Mouse (Mus musculus): ENCODE results near the gene Nxnl1.

Gene Nxnl1

GRCm38 (mm10) chr8:71566501-71566900, at the start of gene Nxnl1:
Gene Nxnl1 (minus strand): TSS chr8:71566601.
- no peak for DNase-seq (ENCODE audit: low spot score)

- no peak for DNase-seq (ENCODE audit: low spot score)
Measured at GRCm38 (mm10) chr8:71613418-71613817, 47.0 kb upstream of the Nxnl1 start.

- no peak for DNase-seq (ENCODE audit: low spot score)
Measured at GRCm38 (mm10) chr8:71612141-71612540, 45.7 kb upstream of the Nxnl1 start.

GRCm38 (mm10) chr8:71610822-71611651, 44.6 kb upstream of the Nxnl1 start, which contains the start of gene Colgalt1:
Gene Colgalt1 (plus strand): TSS chr8:71610998.
- peak; percentile 95 for DNase-seq (ENCODE audit: low spot score)

GRCm38 (mm10) chr8:71604021-71604420, 37.6 kb upstream of the Nxnl1 start:
- DNase-seq (ENCODE audit: low spot score) = no peak

- DNase-seq (ENCODE audit: low spot score) = no peak
Measured at GRCm38 (mm10) chr8:71602666-71603334, 36.4 kb upstream of the Nxnl1 start.

GRCm38 (mm10) chr8:71601939-71602665, 35.7 kb upstream of the Nxnl1 start:
- DNase-seq (ENCODE audit: low spot score) = no peak

- no peak for DNase-seq (ENCODE audit: low spot score)
Measured at GRCm38 (mm10) chr8:71598841-71599240, 32.4 kb upstream of the Nxnl1 start.

GRCm38 (mm10) chr8:71598375-71598774, 32.0 kb upstream of the Nxnl1 start:
- DNase-seq (ENCODE audit: low spot score) = no peak

- no peak for DNase-seq (ENCODE audit: low spot score)
Measured at GRCm38 (mm10) chr8:71597451-71597850, 31.1 kb upstream of the Nxnl1 start, which contains the start of gene Fam129c. Gene Fam129c (plus strand): TSS chr8:71597648.

GRCm38 (mm10) chr8:71596798-71597197, 30.4 kb upstream of the Nxnl1 start:
- no peak for DNase-seq (ENCODE audit: low spot score)

- DNase-seq (ENCODE audit: low spot score) = no peak
Measured at GRCm38 (mm10) chr8:71596384-71596783, 30.0 kb upstream of the Nxnl1 start.

- peak; percentile 82 for DNase-seq (ENCODE audit: low spot score)
Measured at GRCm38 (mm10) chr8:71595862-71596261, 29.5 kb upstream of the Nxnl1 start.

GRCm38 (mm10) chr8:71594324-71594722, 27.9 kb upstream of the Nxnl1 start:
- no peak for DNase-seq (ENCODE audit: low spot score)

- no peak for DNase-seq (ENCODE audit: low spot score)
Measured at GRCm38 (mm10) chr8:71593556-71594323, 27.3 kb upstream of the Nxnl1 start.

GRCm38 (mm10) chr8:71592374-71593170, 26.2 kb upstream of the Nxnl1 start:
- DNase-seq (ENCODE audit: low spot score) = peak; percentile 65

- DNase-seq (ENCODE audit: low spot score) = peak; percentile 91
Measured at GRCm38 (mm10) chr8:71591471-71592373, 25.3 kb upstream of the Nxnl1 start, which contains the start of gene Pgls. Gene Pgls (plus strand): TSS chr8:71592176.

GRCm38 (mm10) chr8:71591017-71591416, 24.6 kb upstream of the Nxnl1 start:
- DNase-seq (ENCODE audit: low spot score) = no peak

GRCm38 (mm10) chr8:71588762-71589161, 22.4 kb upstream of the Nxnl1 start:
- no peak for DNase-seq (ENCODE audit: low spot score)

GRCm38 (mm10) chr8:71586891-71587290, 20.5 kb upstream of the Nxnl1 start:
- DNase-seq (ENCODE audit: low spot score) = no peak
